Mouse (Mus musculus): ENCODE data around the gene Myh4. TPM values are rescaled to one million over a fixed set of nuclear protein-coding genes. Genes with fewer than 3 reads are reported as not detected.

Myh4 gene
- polyA plus RNA-seq (2014; fragmentation: Illumina TruSeq; extraction: RNeasy Lipid Tissue Mini Kit (QIAGEN cat#74804); ENCODE audit: low read depth, low replicate concordance): not detected

GRCm38 (mm10) chr11:67237481-67238079 is at the start of gene Myh4:
Myh4 (plus strand) TSS chr11:67238029.

GRCm38 (mm10) chr11:67199752-67200151 is 38.1 kb upstream of the Myh4 start, which contains the start of gene Myh1:
Myh1 (plus strand) TSS chr11:67200052.

GRCm38 (mm10) chr11:67276601-67277174 is 38.9 kb downstream of the Myh4 start, which contains the start of gene Myh8:
Myh8 (plus strand) TSS chr11:67277124.

Other genes starting within 250 kb of the Myh4 start
- 22.7 TPM for gene Tmem220, start 212.9 kb upstream of the Myh4 start, polyA plus RNA-seq (2014; fragmentation: Illumina TruSeq; extraction: RNeasy Lipid Tissue Mini Kit (QIAGEN cat#74804); ENCODE audit: low read depth, low replicate concordance)
- 41.9 TPM for gene Adprm, start 185.4 kb upstream of the Myh4 start, polyA plus RNA-seq (2014; fragmentation: Illumina TruSeq; extraction: RNeasy Lipid Tissue Mini Kit (QIAGEN cat#74804); ENCODE audit: low read depth, low replicate concordance)
- 31.2 TPM for gene Sco1, start 185.4 kb upstream of the Myh4 start, polyA plus RNA-seq (2014; fragmentation: Illumina TruSeq; extraction: RNeasy Lipid Tissue Mini Kit (QIAGEN cat#74804); ENCODE audit: low read depth, low replicate concordance)
- gene Myh3, start 159.7 kb upstream of the Myh4 start, polyA plus RNA-seq (2014; fragmentation: Illumina TruSeq; extraction: RNeasy Lipid Tissue Mini Kit (QIAGEN cat#74804); ENCODE audit: low read depth, low replicate concordance): not detected
- not detected for gene Myh2, start 67.0 kb upstream of the Myh4 start, polyA plus RNA-seq (2014; fragmentation: Illumina TruSeq; extraction: RNeasy Lipid Tissue Mini Kit (QIAGEN cat#74804); ENCODE audit: low read depth, low replicate concordance)
- 0.89 TPM for gene Myh1, start 38.0 kb upstream of the Myh4 start, polyA plus RNA-seq (2014; fragmentation: Illumina TruSeq; extraction: RNeasy Lipid Tissue Mini Kit (QIAGEN cat#74804); ENCODE audit: low read depth, low replicate concordance)
- not detected for gene Myh8, start 39.1 kb downstream of the Myh4 start, polyA plus RNA-seq (2014; fragmentation: Illumina TruSeq; extraction: RNeasy Lipid Tissue Mini Kit (QIAGEN cat#74804); ENCODE audit: low read depth, low replicate concordance)
- gene Myh13, start 83.6 kb downstream of the Myh4 start, polyA plus RNA-seq (2014; fragmentation: Illumina TruSeq; extraction: RNeasy Lipid Tissue Mini Kit (QIAGEN cat#74804); ENCODE audit: low read depth, low replicate concordance): not detected
- gene Gas7, start 217.4 kb downstream of the Myh4 start, polyA plus RNA-seq (2014; fragmentation: Illumina TruSeq; extraction: RNeasy Lipid Tissue Mini Kit (QIAGEN cat#74804); ENCODE audit: low read depth, low replicate concordance): 3.1 TPM

Measured in kidney, adult 10 weeks (tissue).